Mouse (Mus musculus): ENCODE results near the gene Rrp12. TPM values are rescaled to one million over a fixed set of nuclear protein-coding genes. Genes with fewer than 3 reads are reported as not detected.

Rrp12 gene
- polyA plus RNA-seq (2012; rRNA removed; ENCODE audit: low replicate concordance) = 7.6 and 10.6 TPM in 2 replicates

GRCm38 (mm10) chr19:41895460-41896318, at the start of gene Rrp12:
Rrp12 (minus strand) TSS chr19:41896173.

GRCm38 (mm10) chr19:41933179-41934086, 37.5 kb upstream of the Rrp12 start, which contains the start of the genes Exosc1 and Zdhhc16:
Exosc1 (minus strand) TSS chr19:41933423.
Zdhhc16 (plus strand) TSS chr19:41933480.

GRCm38 (mm10) chr19:41911178-41912073, 15.5 kb upstream of the Rrp12 start, which contains the start of gene Pgam1:
Pgam1 (plus strand) TSS chr19:41911923.

DNA sequence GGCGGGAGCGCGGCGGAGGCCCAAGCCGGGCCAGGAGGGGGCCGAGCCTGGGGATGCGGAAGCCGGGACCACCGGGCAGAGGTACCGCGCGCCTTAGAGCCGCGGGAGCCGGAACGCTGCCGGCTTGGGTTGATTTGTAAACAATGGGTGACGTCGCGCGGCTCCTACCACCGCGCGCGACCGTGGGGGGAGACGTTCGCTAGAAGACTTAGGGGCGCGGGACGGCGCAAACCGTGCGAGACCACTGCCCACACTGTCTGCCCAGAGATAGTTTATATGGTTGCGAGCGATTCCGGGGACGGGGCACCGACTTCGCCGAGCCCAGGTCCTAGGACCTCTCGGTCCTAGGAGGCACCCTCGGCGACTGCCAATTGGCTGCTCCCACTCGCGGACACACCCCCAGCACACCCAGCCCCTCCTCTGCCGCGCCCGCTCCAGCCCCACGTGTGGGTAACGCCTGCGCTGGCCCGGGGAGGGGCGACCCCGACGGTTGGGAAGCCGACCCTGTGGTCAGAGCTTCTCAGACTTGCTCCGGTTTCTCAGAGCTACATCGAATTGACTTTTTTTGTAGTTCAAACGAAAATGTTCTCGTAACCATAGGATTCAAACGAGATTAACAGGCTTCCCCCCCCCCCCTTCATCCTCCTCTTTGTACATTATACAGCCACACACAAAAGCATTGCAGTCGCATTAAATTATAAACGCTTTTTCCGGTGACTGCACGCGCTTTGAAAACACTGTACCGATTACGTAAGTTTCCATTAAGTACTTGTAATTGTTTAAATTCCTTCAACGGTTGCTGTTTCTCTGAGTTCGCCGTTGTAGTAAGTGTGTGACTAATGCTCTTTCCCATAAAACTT, 47.8 kb downstream of the Rrp12 start, which contains the start of gene Frat2:
Frat2 (minus strand) TSS at position 141 of the 860 bp plus-strand sequence.

GRCm38 (mm10) chr19:41829381-41830105, 66.4 kb downstream of the Rrp12 start, which contains the start of gene Frat1:
Frat1 (plus strand) TSS chr19:41829970.

Other genes starting within 250 kb of the Rrp12 start
- 0.24 and 0.47 TPM in 2 replicates for gene Slit1, start 152.5 kb downstream of the Rrp12 start, polyA plus RNA-seq (2012; rRNA removed; ENCODE audit: low replicate concordance)
- 2.0 and 6.0 TPM in 2 replicates for gene Arhgap19, start 94.1 kb downstream of the Rrp12 start, polyA plus RNA-seq (2012; rRNA removed; ENCODE audit: low replicate concordance)
- 3.4 and 15.2 TPM in 2 replicates for gene Frat1, start 66.2 kb downstream of the Rrp12 start, polyA plus RNA-seq (2012; rRNA removed; ENCODE audit: low replicate concordance)
- 2.9 and 8.2 TPM in 2 replicates for gene Frat2, start 48.0 kb downstream of the Rrp12 start, polyA plus RNA-seq (2012; rRNA removed; ENCODE audit: low replicate concordance)
- 278 and 280 TPM in 2 replicates for gene Pgam1, start 15.8 kb upstream of the Rrp12 start, polyA plus RNA-seq (2012; rRNA removed; ENCODE audit: low replicate concordance)
- gene Exosc1, start 37.2 kb upstream of the Rrp12 start, polyA plus RNA-seq (2012; rRNA removed; ENCODE audit: low replicate concordance) = 10.3 and 14.7 TPM in 2 replicates
- gene Zdhhc16, start 37.3 kb upstream of the Rrp12 start, polyA plus RNA-seq (2012; rRNA removed; ENCODE audit: low replicate concordance) = 104 and 105 TPM in 2 replicates
- 70.6 and 91.6 TPM in 2 replicates for gene Mms19, start 85.0 kb upstream of the Rrp12 start, polyA plus RNA-seq (2012; rRNA removed; ENCODE audit: low replicate concordance)
- 36.5 and 41.0 TPM in 2 replicates for gene Ubtd1, start 85.6 kb upstream of the Rrp12 start, polyA plus RNA-seq (2012; rRNA removed; ENCODE audit: low replicate concordance)
- gene Ankrd2, start 139.8 kb upstream of the Rrp12 start, polyA plus RNA-seq (2012; rRNA removed; ENCODE audit: low replicate concordance) = 0.12 and 8.7 TPM in 2 replicates
- gene Hoga1, start 149.4 kb upstream of the Rrp12 start, polyA plus RNA-seq (2012; rRNA removed; ENCODE audit: low replicate concordance) = 3.9 and 4.8 TPM in 2 replicates
- 0.69 and 0.82 TPM in 2 replicates for gene 4933411K16Rik, start 156.1 kb upstream of the Rrp12 start, polyA plus RNA-seq (2012; rRNA removed; ENCODE audit: low replicate concordance)
- gene Morn4, start 190.2 kb upstream of the Rrp12 start, polyA plus RNA-seq (2012; rRNA removed; ENCODE audit: low replicate concordance) = 4.9 and 5.3 TPM in 2 replicates
- 33.2 and 36.6 TPM in 2 replicates for gene Pi4k2a, start 194.3 kb upstream of the Rrp12 start, polyA plus RNA-seq (2012; rRNA removed; ENCODE audit: low replicate concordance)
- gene Avpi1, start 232.9 kb upstream of the Rrp12 start, polyA plus RNA-seq (2012; rRNA removed; ENCODE audit: low replicate concordance) = 14.4 and 29.2 TPM in 2 replicates